Mouse (Mus musculus) midbrain, postnatal 0 days (tissue): ENCODE data around the gene Pigs. TPM values are rescaled to one million over a fixed set of nuclear protein-coding genes. Genes with fewer than 3 reads are reported as not detected.
A peak's percentile ranks its signal among the peaks of the same experiment; 100 is the strongest.

ENCODE experiments used
- ATAC-seq: fragments of 200-750 bp; cut with Nextera tagmentation; 2 replicates; pipeline ENCODE4 v1.8.0; 2017; ENCODE audit warnings: moderate number of reproducible peaks, mild to moderate bottlenecking, moderate TSS enrichment, moderate library complexity; ENCODE audit not compliant: low FRiP score
- DNase-seq: peaks from one replicate; pipeline ENCODE4 v3.0.0-alpha.2; 2015; ENCODE audit warnings: low spot score
- H3K27ac ChIP-seq: fragments of 300-500 bp; sonication (generic); 2 replicates; pipeline ENCODE4 v1.5.1; 2014; ENCODE audit warnings: low read depth, mild to moderate bottlenecking, low read length, mixed read lengths
- H3K27me3 ChIP-seq: fragments of 300-500 bp; sonication (generic); 2 replicates; pipeline ENCODE4 v1.6.1; 2014; ENCODE audit warnings: low read length, control low read depth, mixed read lengths; ENCODE audit not compliant: insufficient read depth
- H3K36me3 ChIP-seq: fragments of 300-500 bp; sonication (generic); 2 replicates; pipeline ENCODE4 v1.6.1; 2014; ENCODE audit warnings: low read length, control low read depth, mixed read lengths; ENCODE audit not compliant: insufficient read depth
- H3K4me1 ChIP-seq: fragments of 300-500 bp; sonication (generic); 2 replicates; pipeline ENCODE4 v1.6.1; 2014; ENCODE audit warnings: mild to moderate bottlenecking, control low read depth, antibody characterized with exemption, low read length, mixed read lengths; ENCODE audit not compliant: insufficient read depth
- H3K4me2 ChIP-seq: fragments of 300-500 bp; sonication (generic); 2 replicates; pipeline ENCODE4 v1.6.1; 2014; ENCODE audit warnings: low read depth, mild to moderate bottlenecking, low read length, mixed read lengths; ENCODE audit not compliant: poor library complexity, severe bottlenecking
- H3K4me3 ChIP-seq: fragments of 300-500 bp; sonication (generic); 2 replicates; pipeline ENCODE4 v1.5.1; 2014; ENCODE audit warnings: low read depth, mild to moderate bottlenecking, low read length, moderate library complexity
- H3K9ac ChIP-seq: fragments of 300-500 bp; sonication (generic); replicated peaks from 2 replicates; pipeline ENCODE4 v1.6.1; 2014; ENCODE audit warnings: mild to moderate bottlenecking, low read length, moderate library complexity, mixed read lengths; ENCODE audit not compliant: poor library complexity, severe bottlenecking
- H3K9me3 ChIP-seq: fragments of 300-500 bp; sonication (generic); 2 replicates; pipeline ENCODE4 v1.6.1; 2016; ENCODE audit warnings: low read length, control low read depth
- CTCF ChIP-seq: IDR thresholded peaks from 2 replicates; pipeline ENCODE4 v1.5.1; 2016; ENCODE audit warnings: antibody characterized with exemption, mild to moderate bottlenecking
- WGBS: fragments of 180-500 bp; shearing (Covaris S2); extraction: QIAGEN DNeasy Blood & Tissue Kit; methylation state at CpG from one replicate; pipeline ENCODE4 v1.1.7; 2014; 5-methylcytosine and 5-hydroxymethylcytosine counted together
- polyA plus RNA-seq: library from polyadenylated mRNA; unstranded; fragments of >200 nt; fragmentation: Nextera tagmentation; extraction: Ambion mirVana; gene quantifications from 2 replicates; pipeline ENCODE4 v1.2.1, GENCODE M21; 2015
- total RNA-seq: library from RNA; depleted of rRNA; stranded (reverse); fragments of >200 nt; gene quantifications from 2 replicates; pipeline ENCODE4 v1.2.3, GENCODE M21; 2014

The Pigs gene
- total and polyA plus RNA-seq, 2 experiments from 2014 or later: 62.4 to 82.6 TPM

DNA sequence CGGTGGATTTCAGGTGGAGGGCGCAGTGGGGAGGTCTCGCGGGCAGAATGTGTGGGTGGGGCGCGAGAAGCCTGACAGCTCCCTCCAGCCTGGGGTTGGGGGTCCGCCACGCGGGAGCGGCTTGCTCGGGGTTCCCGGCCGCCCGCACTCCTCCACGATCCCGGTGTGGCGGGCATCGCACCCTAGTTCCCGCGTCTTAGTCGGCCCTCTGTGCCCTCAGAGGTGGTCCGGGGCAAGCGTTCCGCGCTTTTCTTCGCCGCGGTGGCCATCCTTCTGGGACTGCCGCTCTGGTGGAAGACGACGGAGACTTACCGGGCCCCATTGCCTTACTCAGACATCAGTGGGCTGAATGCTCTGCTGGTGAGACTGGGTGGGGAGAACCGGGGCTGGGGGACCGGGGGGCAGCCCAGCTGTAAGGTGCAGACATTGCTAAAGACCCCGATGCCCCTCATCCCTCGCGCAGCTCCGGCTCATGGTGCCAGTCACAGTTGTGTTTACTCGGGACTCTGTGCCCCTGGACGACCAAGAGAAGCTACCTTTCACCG, 369 bp downstream of the Pigs start:
- no peak overlapping the region for H3K27ac ChIP-seq
- H3K4me2 ChIP-seq: peak overlapping the region; percentile 88
- peaks cover 12% of the 10 kb centered on the region for H3K36me3 ChIP-seq
- H3K4me1 ChIP-seq: peaks cover 5% of the 10 kb centered on the region; the same call in 1 of the 2 replicates
- ATAC-seq (peak; percentile 67), DNase-seq (no peak)
- H3K9me3 ChIP-seq: no peaks in the 10 kb centered on the region
- peak overlapping the region; percentile 78 for H3K4me3 ChIP-seq
- no peak for TF ChIP-seq CTCF
- peak overlapping the region; percentile 79 for H3K9ac ChIP-seq
- under 1% methylated on average over 41 of the region's 41 CpGs for WGBS
- no peaks in the 10 kb centered on the region for H3K27me3 ChIP-seq

DNA sequence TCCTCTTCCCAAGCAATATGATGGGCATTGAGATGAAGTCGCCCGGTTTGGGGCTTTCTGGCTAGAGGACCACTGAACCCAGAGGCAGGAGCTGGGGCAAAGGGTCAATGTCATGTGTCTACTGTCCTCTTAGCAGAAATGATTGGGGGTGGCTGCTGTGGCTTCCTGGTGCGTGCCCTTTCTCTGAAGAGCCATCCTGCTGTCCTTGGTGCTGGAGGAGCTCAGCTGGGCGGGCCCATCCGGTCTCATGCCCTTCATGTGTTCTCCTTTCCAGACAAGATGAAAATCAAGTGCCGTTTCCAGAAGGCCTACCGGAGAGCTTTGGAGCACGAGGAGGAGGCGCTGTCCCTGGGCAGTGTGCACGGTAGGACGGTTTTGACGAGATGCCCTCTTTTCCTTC, 4.5 kb downstream of the Pigs start:
- H3K27ac ChIP-seq: no peak overlapping the region
- TF ChIP-seq CTCF: no peak
- no peak overlapping the region for H3K4me3 ChIP-seq
- 96% methylated on average over 12 of the region's 12 CpGs for WGBS
- peaks cover 5% of the 10 kb centered on the region; the same call in 1 of the 2 replicates for H3K4me1 ChIP-seq
- no peak for ATAC-seq
- no peak overlapping the region for H3K4me2 ChIP-seq
- no peak overlapping the region for H3K9ac ChIP-seq
- peaks cover 32% of the 10 kb centered on the region for H3K36me3 ChIP-seq
- no peaks in the 10 kb centered on the region for H3K27me3 ChIP-seq
- no peaks in the 10 kb centered on the region for H3K9me3 ChIP-seq
- DNase-seq: no peak

DNA sequence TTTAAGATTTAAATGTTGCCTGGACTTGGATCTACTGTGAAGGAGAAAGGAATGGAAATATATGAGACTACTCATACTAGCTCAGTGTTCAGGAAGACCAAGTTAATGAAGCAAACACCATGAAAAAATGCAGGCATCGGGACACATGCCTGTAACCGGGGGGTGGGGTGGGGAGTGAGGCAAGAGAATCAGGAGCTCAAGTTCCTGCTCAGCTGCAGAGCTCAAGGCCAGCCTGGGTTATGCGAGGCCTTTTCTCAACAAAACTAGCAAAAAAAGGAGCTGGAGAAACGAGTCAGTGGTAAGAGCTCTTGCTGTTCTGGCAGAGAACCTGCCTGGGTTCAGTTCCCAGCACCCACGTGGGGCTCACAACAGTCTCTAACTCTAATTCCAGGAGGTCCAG, 5.8 kb downstream of the Pigs start:
- Histone ChIP-seq H3K36me3 (peaks cover 33% of the 10 kb centered on the region), H3K4me2 (no peak overlapping the region), H3K27me3 (no peaks in the 10 kb centered on the region), H3K9me3 (no peaks in the 10 kb centered on the region), H3K4me3 (no peak overlapping the region), H3K4me1 (peaks cover 4% of the 10 kb centered on the region; the same call in 1 of the 2 replicates), H3K9ac (no peak overlapping the region), H3K27ac (no peak overlapping the region)
- no peak for DNase-seq
- WGBS: 90% methylated on average over 5 of the region's 5 CpGs
- ATAC-seq: no peak
- no peak for TF ChIP-seq CTCF

DNA sequence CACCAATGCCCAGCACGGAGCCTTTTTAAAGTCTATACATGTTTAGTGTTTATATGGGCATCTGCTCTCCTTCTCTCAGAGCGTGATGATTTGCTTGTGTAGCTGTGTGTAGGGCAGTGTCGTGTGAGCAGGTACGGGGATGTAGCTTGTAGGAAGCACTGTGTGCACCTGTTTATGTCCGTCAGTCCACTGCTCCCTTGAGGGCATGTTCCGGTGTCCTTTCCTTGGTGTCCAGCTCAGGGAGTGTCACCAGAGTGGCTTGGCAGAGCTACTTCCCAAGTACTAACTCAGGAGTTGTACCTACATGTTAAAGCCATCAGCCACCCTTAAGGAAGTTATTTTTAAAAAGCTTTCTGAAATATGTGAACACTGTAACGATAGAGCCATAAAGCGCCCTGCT, 8.8 kb downstream of the Pigs start:
- H3K4me1 ChIP-seq: no peaks in the 10 kb centered on the region
- WGBS: 98% methylated on average over 8 of the region's 8 CpGs
- H3K9ac ChIP-seq: no peak overlapping the region
- H3K9me3 ChIP-seq: no peaks in the 10 kb centered on the region
- no peak for TF ChIP-seq CTCF
- no peak overlapping the region for H3K27ac ChIP-seq
- H3K4me2 ChIP-seq: no peak overlapping the region
- DNase-seq (no peak), ATAC-seq (no peak)
- H3K4me3 ChIP-seq: no peak overlapping the region
- peaks cover 50% of the 10 kb centered on the region for H3K36me3 ChIP-seq
- H3K27me3 ChIP-seq: no peaks in the 10 kb centered on the region

DNA sequence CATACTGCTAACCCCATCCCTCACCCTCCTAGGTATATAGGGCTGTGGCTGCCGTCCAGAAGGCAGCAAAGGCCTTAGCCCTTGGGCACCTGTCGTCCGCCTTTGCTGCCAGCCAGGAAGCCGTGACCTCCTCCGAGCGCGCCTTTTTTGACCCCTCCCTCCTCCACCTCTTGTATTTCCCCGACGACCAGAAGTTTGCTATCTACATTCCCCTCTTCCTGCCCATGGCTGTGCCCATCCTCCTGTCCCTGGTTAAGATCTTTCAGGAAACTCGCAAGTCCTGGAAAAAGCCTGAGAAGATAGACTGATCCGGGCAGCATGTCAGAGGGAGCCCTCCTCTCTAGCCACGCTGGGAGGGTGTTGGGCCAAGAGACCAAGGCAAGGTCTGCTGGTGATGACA, 13.5 kb downstream of the Pigs start:
- Histone ChIP-seq H3K27me3 (no peaks in the 10 kb centered on the region), H3K4me1 (peaks cover 10% of the 10 kb centered on the region; the same call in 1 of the 2 replicates), H3K4me3 (no peak overlapping the region), H3K36me3 (peaks cover 24% of the 10 kb centered on the region), H3K4me2 (no peak overlapping the region), H3K9ac (no peak overlapping the region), H3K9me3 (no peaks in the 10 kb centered on the region), H3K27ac (no peak overlapping the region)
- DNase-seq: no peak
- TF ChIP-seq CTCF: no peak
- WGBS: 87% methylated on average over 12 of the region's 12 CpGs
- ATAC-seq: no peak

DNA sequence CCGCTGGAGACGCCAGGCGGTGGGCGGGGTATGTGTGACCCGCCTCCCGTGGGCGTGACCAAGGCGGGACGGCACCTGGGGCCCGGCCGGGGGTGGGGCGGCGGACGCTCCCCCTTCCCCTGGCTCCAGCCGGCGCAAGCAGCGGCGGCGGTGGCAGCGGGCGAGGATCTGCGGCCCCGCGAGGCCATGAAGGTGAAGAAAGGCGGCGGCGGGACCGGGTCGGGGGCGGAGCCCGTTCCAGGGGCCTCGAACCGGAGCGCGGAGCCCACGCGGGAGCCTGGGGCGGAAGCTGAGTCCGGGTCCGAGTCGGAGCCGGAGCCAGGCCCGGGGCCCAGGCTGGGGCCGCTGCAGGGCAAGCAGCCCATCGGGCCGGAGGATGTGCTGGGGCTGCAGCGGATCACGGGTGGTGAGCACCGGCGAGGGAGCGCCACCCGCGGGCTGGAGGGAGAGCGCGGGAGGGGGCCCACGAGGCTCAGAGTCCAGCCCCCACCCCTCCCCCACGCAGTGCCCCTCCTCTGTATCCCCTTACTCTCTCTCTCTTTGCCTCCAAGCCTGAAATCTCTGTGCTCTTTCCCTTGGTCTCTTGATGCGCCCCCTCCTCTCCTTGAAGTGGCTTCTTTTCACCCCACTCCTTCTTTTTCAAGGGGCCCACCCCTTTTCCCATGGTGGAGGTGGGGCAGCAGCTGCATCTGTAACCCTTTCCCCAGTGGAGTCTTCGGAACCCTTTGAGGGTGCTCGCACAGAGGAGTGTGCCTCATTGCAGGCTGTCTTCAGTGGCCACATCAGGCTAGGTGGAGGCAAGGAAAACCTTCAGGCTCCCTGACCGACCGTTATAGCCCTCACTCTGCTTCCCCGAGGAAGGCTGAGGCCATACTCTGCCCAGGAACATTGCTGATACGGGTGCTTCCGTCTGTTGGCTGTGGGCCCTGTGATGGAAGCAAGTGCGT, 15.4 kb downstream of the Pigs start, which contains the start of gene Unc119:
Gene Unc119, plus strand, starts transcription at position 102 of the 947 bp plus-strand sequence.
- H3K9me3 ChIP-seq: no peaks in the 10 kb centered on the region
- H3K27me3 ChIP-seq: no peaks in the 10 kb centered on the region
- H3K4me2 ChIP-seq: peak within 1 kb of the TSS; percentile 71
- H3K36me3 ChIP-seq: peaks cover 28% of the 10 kb centered on the region
- under 1% methylated on average over 49 of the region's 66 CpGs for WGBS
- H3K4me3 ChIP-seq: peak within 1 kb of the TSS; percentile 63
- peak; percentile 72 for DNase-seq
- peak within 1 kb of the TSS; percentile 81 for H3K9ac ChIP-seq
- H3K4me1 ChIP-seq: peaks cover 16% of the 10 kb centered on the region; the same call in 1 of the 2 replicates
- H3K27ac ChIP-seq: peak within 1 kb of the TSS; percentile 79
- TF ChIP-seq CTCF: no peak; the same call in 1 of the 2 replicates
- ATAC-seq: peak; percentile 76
